Mouse (Mus musculus) limb, embryonic 12.5 days (tissue): ENCODE data around the gene Il2rb. TPM values are rescaled to one million over a fixed set of nuclear protein-coding genes. Genes with fewer than 3 reads are reported as not detected.

Experiments
- ATAC-seq: fragments of 200-750 bp; cut with Nextera tagmentation; 2 replicates; pipeline ENCODE4 v1.8.0; 2017; ENCODE audit warnings: low read depth, moderate TSS enrichment; ENCODE audit not compliant: insufficient number of reproducible peaks, insufficient read depth, low FRiP score, low TSS enrichment
- H3K27ac ChIP-seq: fragments of 300-500 bp; sonication (generic); 2 replicates; pipeline ENCODE4 v1.5.1; 2016; ENCODE audit warnings: mild to moderate bottlenecking, moderate library complexity
- H3K27me3 ChIP-seq: fragments of 300-500 bp; sonication (generic); 2 replicates; pipeline ENCODE4 v1.6.1; 2016; ENCODE audit warnings: mild to moderate bottlenecking, moderate library complexity
- H3K36me3 ChIP-seq: fragments of 300-500 bp; sonication (generic); 2 replicates; pipeline ENCODE4 v1.6.1; 2016; ENCODE audit warnings: mild to moderate bottlenecking, moderate library complexity
- H3K4me1 ChIP-seq: fragments of 300-500 bp; sonication (generic); replicated peaks from 2 replicates; pipeline ENCODE4 v1.6.1; 2016
- H3K4me2 ChIP-seq: fragments of 300-500 bp; sonication (generic); 2 replicates; pipeline ENCODE4 v1.6.1; 2016; ENCODE audit warnings: mild to moderate bottlenecking, moderate library complexity
- H3K4me3 ChIP-seq: fragments of 300-500 bp; sonication (generic); replicated peaks from 2 replicates; pipeline ENCODE4 v1.5.1; 2016; ENCODE audit warnings: mild to moderate bottlenecking
- H3K9ac ChIP-seq: fragments of 300-500 bp; sonication (generic); replicated peaks from 2 replicates; pipeline ENCODE4 v1.6.1; 2016; ENCODE audit warnings: mild to moderate bottlenecking, moderate library complexity
- H3K9me3 ChIP-seq: fragments of 300-500 bp; sonication (generic); 2 replicates; pipeline ENCODE4 v1.6.1; 2016; ENCODE audit warnings: mild to moderate bottlenecking, moderate library complexity
- WGBS: fragments of 180-500 bp; shearing (Covaris S2); methylation state at CpG from one replicate; pipeline ENCODE4 v1.1.7; 2016; 5-methylcytosine and 5-hydroxymethylcytosine counted together
- polyA plus RNA-seq: library from polyadenylated mRNA; unstranded; fragments of >200 nt; fragmentation: Nextera tagmentation; extraction: Ambion mirVana; gene quantifications from 2 replicates; pipeline ENCODE4 v1.2.1, GENCODE M21; 2016

The Il2rb gene
- polyA plus RNA-seq, 1 experiment from 2014 or later: 0.05 TPM

GRCm38 (mm10) chr15:78447746-78448535, 47.1 kb downstream of the Il2rb start:
- peak overlapping the region; percentile 83 for H3K27ac ChIP-seq
- no peaks in the 10 kb centered on the region for H3K36me3 ChIP-seq
- no peaks in the 10 kb centered on the region for H3K9me3 ChIP-seq
- no peaks in the 10 kb centered on the region; the same call in 1 of the 2 replicates for H3K27me3 ChIP-seq
- H3K4me1 ChIP-seq: peaks cover 15% of the 10 kb centered on the region
- WGBS: 2% methylated on average over 22 of the region's 22 CpGs
- H3K4me2 ChIP-seq: peak overlapping the region; percentile 62
- peak overlapping the region; percentile 29 for H3K4me3 ChIP-seq
- peak overlapping the region; percentile 27 for H3K9ac ChIP-seq
- ATAC-seq: peak; percentile 29; the same call in 1 of the 2 replicates

- Histone ChIP-seq H3K27ac (no peak overlapping the region), H3K9ac (0 out of 2 replicates have a peak overlapping the region, but pooled peaks have one; percentile 27)
These were observed 48.0 kb downstream of the Il2rb start for GRCm38 (mm10) chr15:78447121-78447520.

GRCm38 (mm10) chr15:78443857-78444256, 51.2 kb downstream of the Il2rb start:
- no peak overlapping the region for H3K27ac ChIP-seq
- no peaks in the 10 kb centered on the region for H3K9me3 ChIP-seq
- ATAC-seq: no peak
- 0 out of 2 replicates have a peak, but pooled peaks cover 2% of the 10 kb centered on the region for H3K4me1 ChIP-seq
- no peaks in the 10 kb centered on the region for H3K36me3 ChIP-seq
- no peak overlapping the region for H3K9ac ChIP-seq
- no peak overlapping the region for H3K4me3 ChIP-seq
- H3K27me3 ChIP-seq: no peaks in the 10 kb centered on the region; the same call in 1 of the 2 replicates
- 51% methylated on average over 6 of the region's 6 CpGs for WGBS
- no peak overlapping the region for H3K4me2 ChIP-seq

More at GRCm38 (mm10) chr15:78447121-78447520, 48.0 kb downstream of the Il2rb start:
- Histone ChIP-seq H3K36me3 (no peaks in the 10 kb centered on the region), H3K27me3 (no peaks in the 10 kb centered on the region; the same call in 1 of the 2 replicates), H3K4me3 (no peak overlapping the region), H3K4me1 (peaks cover 15% of the 10 kb centered on the region), H3K4me2 (no peak overlapping the region), H3K9me3 (no peaks in the 10 kb centered on the region)
- ATAC-seq: no peak
- WGBS: 51% methylated on average over 7 of the region's 7 CpGs

- Histone ChIP-seq H3K4me2 (no peak overlapping the region), H3K27me3 (peaks cover 9% of the 10 kb centered on the region), H3K9me3 (no peaks in the 10 kb centered on the region), H3K4me1 (peaks cover 3% of the 10 kb centered on the region), H3K36me3 (no peaks in the 10 kb centered on the region), H3K27ac (no peak overlapping the region), H3K9ac (no peak overlapping the region), H3K4me3 (no peak overlapping the region)
- ATAC-seq: no peak
- 87% methylated on average over 19 of the region's 19 CpGs for WGBS
These were observed 52.8 kb downstream of the Il2rb start for GRCm38 (mm10) chr15:78442231-78442630.

GRCm38 (mm10) chr15:78438973-78439372, 56.1 kb downstream of the Il2rb start:
- WGBS: 58% methylated on average over 9 of the region's 9 CpGs
- Histone ChIP-seq H3K4me3 (no peak overlapping the region), H3K27ac (no peak overlapping the region), H3K27me3 (peaks cover 30% of the 10 kb centered on the region), H3K36me3 (peaks cover 22% of the 10 kb centered on the region), H3K4me2 (no peak overlapping the region), H3K9me3 (no peaks in the 10 kb centered on the region), H3K4me1 (peaks cover 14% of the 10 kb centered on the region), H3K9ac (no peak overlapping the region)
- ATAC-seq: no peak

GRCm38 (mm10) chr15:78438505-78438904, 56.6 kb downstream of the Il2rb start:
- WGBS: 53% methylated on average over 8 of the region's 8 CpGs

GRCm38 (mm10) chr15:78438018-78438394, 57.1 kb downstream of the Il2rb start:
- ATAC-seq: no peak
- Histone ChIP-seq H3K4me2 (no peak overlapping the region), H3K27me3 (peaks cover 30% of the 10 kb centered on the region), H3K4me1 (peaks cover 14% of the 10 kb centered on the region), H3K9me3 (no peaks in the 10 kb centered on the region), H3K9ac (no peak overlapping the region), H3K27ac (no peak overlapping the region), H3K36me3 (peaks cover 32% of the 10 kb centered on the region), H3K4me3 (no peak overlapping the region)
- WGBS: 45% methylated on average over 4 of the region's 4 CpGs

More at GRCm38 (mm10) chr15:78438505-78438904, 56.6 kb downstream of the Il2rb start:
- Histone ChIP-seq H3K4me2 (no peak overlapping the region), H3K9ac (no peak overlapping the region), H3K9me3 (no peaks in the 10 kb centered on the region), H3K4me3 (no peak overlapping the region), H3K4me1 (peaks cover 14% of the 10 kb centered on the region), H3K36me3 (peaks cover 27% of the 10 kb centered on the region), H3K27me3 (peaks cover 30% of the 10 kb centered on the region), H3K27ac (no peak overlapping the region)
- ATAC-seq: no peak

GRCm38 (mm10) chr15:78437237-78438017, 57.6 kb downstream of the Il2rb start:
- no peak overlapping the region for H3K27ac ChIP-seq
- H3K4me3 ChIP-seq: peak overlapping the region; percentile 34
- peaks cover 14% of the 10 kb centered on the region for H3K4me1 ChIP-seq
- H3K27me3 ChIP-seq: peaks cover 30% of the 10 kb centered on the region
- ATAC-seq: no peak
- peak overlapping the region; percentile 59 for H3K4me2 ChIP-seq
- H3K36me3 ChIP-seq: peaks cover 36% of the 10 kb centered on the region
- WGBS: 24% methylated on average over 22 of the region's 23 CpGs
- H3K9me3 ChIP-seq: no peaks in the 10 kb centered on the region
- H3K9ac ChIP-seq: peak overlapping the region; percentile 48

- Histone ChIP-seq H3K9ac (peak overlapping the region; percentile 48), H3K27ac (peak overlapping the region; percentile 45; the same call in 1 of the 2 replicates), H3K27me3 (peaks cover 30% of the 10 kb centered on the region), H3K9me3 (no peaks in the 10 kb centered on the region), H3K4me1 (peaks cover 14% of the 10 kb centered on the region), H3K4me2 (peak overlapping the region; percentile 59), H3K4me3 (peak overlapping the region; percentile 34), H3K36me3 (peaks cover 44% of the 10 kb centered on the region)
- 11% methylated on average over 21 of the region's 32 CpGs for WGBS
- no peak for ATAC-seq
These were observed 58.5 kb downstream of the Il2rb start for GRCm38 (mm10) chr15:78436380-78437192.

GRCm38 (mm10) chr15:78435681-78436080, 59.4 kb downstream of the Il2rb start:
- no peaks in the 10 kb centered on the region for H3K9me3 ChIP-seq
- WGBS: 87% methylated on average over 11 of the region's 11 CpGs
- H3K36me3 ChIP-seq: peaks cover 53% of the 10 kb centered on the region
- no peak overlapping the region for H3K4me2 ChIP-seq
- no peak overlapping the region for H3K27ac ChIP-seq
- H3K9ac ChIP-seq: no peak overlapping the region
- H3K4me3 ChIP-seq: no peak overlapping the region
- ATAC-seq: no peak
- peaks cover 30% of the 10 kb centered on the region for H3K27me3 ChIP-seq
- peaks cover 15% of the 10 kb centered on the region for H3K4me1 ChIP-seq
